Mouse (Mus musculus) MEL (cell line): ENCODE data around the gene Sema3f.

Source experiments
- CTCF ChIP-seq, 3 experiments: IDR thresholded peaks in 2 of 3; conservative IDR thresholded peaks in 1 of 3; 2 replicates each; pipeline ENCODE4 v1.5.1; 2011 to 2012; ENCODE audit warnings: low read length in 3 of 3, low read depth in 2 of 3, mild to moderate bottlenecking in 2 of 3, improper control_type of control experiment in 1 of 3, inconsistent platforms in 1 of 3, mixed read lengths in 1 of 3, moderate library complexity in 1 of 3; ENCODE audit not compliant: control insufficient read depth in 1 of 3, insufficient read depth in 1 of 3, poor library complexity in 1 of 3, severe bottlenecking in 1 of 3
- HCFC1 ChIP-seq: IDR thresholded peaks from 2 replicates; pipeline ENCODE4 v1.6.1; 2012; ENCODE audit warnings: low read depth, mild to moderate bottlenecking, inconsistent platforms, low read length, improper control_type of control experiment, moderate library complexity
- POLR2A ChIP-seq, 2 experiments: IDR thresholded peaks; 2 replicates each; pipeline ENCODE4 v1.6.1; 2011 to 2012; ENCODE audit warnings: low read length in 2 of 2, mild to moderate bottlenecking in 2 of 2, control low read depth in 1 of 2, improper control_type of control experiment in 1 of 2, low read depth in 1 of 2, moderate library complexity in 1 of 2; ENCODE audit not compliant: control insufficient read depth in 1 of 2, insufficient read depth in 1 of 2, poor library complexity in 1 of 2
- RCOR1 ChIP-seq: IDR thresholded peaks from 2 replicates; pipeline ENCODE4 v1.6.1; 2012; ENCODE audit warnings: low read depth, mild to moderate bottlenecking, inconsistent platforms, low read length, improper control_type of control experiment
- TAL1 ChIP-seq: IDR thresholded peaks from 2 replicates; pipeline ENCODE4 v1.6.1; 2012; ENCODE audit warnings: mild to moderate bottlenecking, inconsistent platforms, low read length, moderate library complexity, mixed read lengths

- TF ChIP-seq CTCF (IDR thresholded peaks at IDR 0.05 in 2 of 3, conservative IDR thresholded peaks at IDR 0.05 in 1 of 3; ENCODE audit: control insufficient read depth in 1 of 3, insufficient read depth in 1 of 3, low read depth in 2 of 3, low read length in 3 of 3, poor library complexity in 1 of 3, severe bottlenecking in 1 of 3) (no peak), TAL1 (no peak), HCFC1 (no peak), RCOR1 (no peak), POLR2A (IDR thresholded peaks at IDR 0.05; ENCODE audit: control insufficient read depth in 1 of 2, insufficient read depth in 1 of 2, low read depth in 1 of 2, low read length in 2 of 2, poor library complexity in 1 of 2) (no peak)
Measured at GRCm38 (mm10) chr9:107694627-107695026, 15.6 kb downstream of the Sema3f start.
